Mouse (Mus musculus): ENCODE measurements at regions not wholly inside any gene's neighbourhood (a gene's known extent, or its start where the extent isn't known, plus 50 kb on each side); places are given as distances from the start of the nearest gene placed in this dataset.
"Not testable (repeated sequence)": the region's sequence is repeated elsewhere in the genome, so short reads cannot be mapped to it uniquely, and the experiment has no call there.

- 0 out of 2 replicates have a peak, but pooled peaks have one; percentile 14 for ATAC-seq (replicated peaks; ENCODE audit: low FRiP score, poor library complexity, severe bottlenecking)
Observed at GRCm38 (mm10) chr7:106296912-106297311, 81.8 kb upstream of the Gvin1 start.

GRCm38 (mm10) chr7:106284841-106285240 lies 69.7 kb upstream of the Gvin1 start:
- not testable (repeated sequence) for ATAC-seq (replicated peaks; ENCODE audit: low FRiP score, poor library complexity, severe bottlenecking)

- not testable (repeated sequence) for ATAC-seq (replicated peaks; ENCODE audit: low FRiP score, poor library complexity, severe bottlenecking)
Observed at GRCm38 (mm10) chr7:106279946-106280345, 64.8 kb upstream of the Gvin1 start.

- not testable (repeated sequence) for ATAC-seq (replicated peaks; ENCODE audit: low FRiP score, poor library complexity, severe bottlenecking)
Observed at GRCm38 (mm10) chr7:106270947-106271346, 55.8 kb upstream of the Gvin1 start.

All from erythroid progenitor cell, adult 5-6 weeks (primary cell).